Mouse (Mus musculus): Measurements from ENCODE around the gene Gas7.
A peak's percentile ranks its signal among the peaks of the same experiment; 100 is the strongest.

Gas7 gene

GRCm38 (mm10) chr11:67636201-67636600, 181.0 kb downstream of the Gas7 start:
- no peak for DNase-seq

- no peak for DNase-seq
These were observed 181.8 kb downstream of the Gas7 start for GRCm38 (mm10) chr11:67636905-67637586.

GRCm38 (mm10) chr11:67638401-67638800, 183.2 kb downstream of the Gas7 start:
- DNase-seq = no peak

- DNase-seq = no peak
These were observed 185.1 kb downstream of the Gas7 start for GRCm38 (mm10) chr11:67640299-67640698.

GRCm38 (mm10) chr11:67642421-67642820, 187.2 kb downstream of the Gas7 start:
- no peak for DNase-seq

GRCm38 (mm10) chr11:67642835-67643234, 187.6 kb downstream of the Gas7 start:
- no peak for DNase-seq

- DNase-seq = no peak
These were observed 188.2 kb downstream of the Gas7 start for GRCm38 (mm10) chr11:67643465-67643864.

- no peak for DNase-seq
These were observed 189.5 kb downstream of the Gas7 start for GRCm38 (mm10) chr11:67644632-67645149.

- peak; percentile 80 for DNase-seq
These were observed 192.5 kb downstream of the Gas7 start for GRCm38 (mm10) chr11:67647745-67648144.

- no peak for DNase-seq
These were observed 193.6 kb downstream of the Gas7 start for GRCm38 (mm10) chr11:67648651-67649407.

GRCm38 (mm10) chr11:67649971-67650707, 194.9 kb downstream of the Gas7 start:
- DNase-seq = no peak

GRCm38 (mm10) chr11:67651731-67652130, 196.5 kb downstream of the Gas7 start:
- no peak for DNase-seq

GRCm38 (mm10) chr11:67652194-67652892, 197.1 kb downstream of the Gas7 start:
- DNase-seq = peak; percentile 14

GRCm38 (mm10) chr11:67652893-67653255, 197.6 kb downstream of the Gas7 start:
- no peak for DNase-seq

- DNase-seq = no peak
These were observed 198.4 kb downstream of the Gas7 start for GRCm38 (mm10) chr11:67653521-67654090.

GRCm38 (mm10) chr11:67654514-67654913, 199.3 kb downstream of the Gas7 start:
- DNase-seq = no peak

- DNase-seq = no peak
These were observed 200.2 kb downstream of the Gas7 start for GRCm38 (mm10) chr11:67655236-67655959.

- DNase-seq = no peak
These were observed 201.1 kb downstream of the Gas7 start for GRCm38 (mm10) chr11:67656366-67656765.

GRCm38 (mm10) chr11:67656811-67657210, 201.6 kb downstream of the Gas7 start:
- DNase-seq = no peak

GRCm38 (mm10) chr11:67657685-67658382, 202.6 kb downstream of the Gas7 start:
- DNase-seq = peak; percentile 16

GRCm38 (mm10) chr11:67661465-67661864, 206.2 kb downstream of the Gas7 start:
- DNase-seq = no peak

All from kidney, adult 18-20 months (tissue).